Mouse (Mus musculus): ENCODE results near the gene Aph1a. TPM values are rescaled to one million over a fixed set of nuclear protein-coding genes. Genes with fewer than 3 reads are reported as not detected.
"Not testable (repeated sequence)": the region's sequence is repeated elsewhere in the genome, so short reads cannot be mapped to it uniquely, and the experiment has no call there.

Gene Aph1a
- polyA plus RNA-seq (2012), result 129 and 230 TPM in 2 replicates

- TF ChIP-seq GATA1 (IDR thresholded peaks at IDR 0.05; ENCODE audit: low read length), result not testable (repeated sequence)
These were observed at the start of gene Aph1a for GRCm38 (mm10) chr3:95893606-95894316. TSS of gene Aph1a (plus strand) at chr3:95893969.

- no peak for TF ChIP-seq GATA1 (IDR thresholded peaks at IDR 0.05; ENCODE audit: low read length)
These were observed 43.2 kb upstream of the Aph1a start for GRCm38 (mm10) chr3:95850611-95851010.

GRCm38 (mm10) chr3:95851317-95851716, 42.5 kb upstream of the Aph1a start:
- TF ChIP-seq GATA1 (IDR thresholded peaks at IDR 0.05; ENCODE audit: low read length), result no peak

- TF ChIP-seq GATA1 (IDR thresholded peaks at IDR 0.05; ENCODE audit: low read length), result no peak
These were observed 38.2 kb upstream of the Aph1a start, which contains the start of gene Prpf3 for GRCm38 (mm10) chr3:95855502-95856089. TSS of gene Prpf3 (minus strand) at chr3:95855885.

GRCm38 (mm10) chr3:95856115-95856514, 37.7 kb upstream of the Aph1a start:
- no peak for TF ChIP-seq GATA1 (IDR thresholded peaks at IDR 0.05; ENCODE audit: low read length)

- no peak for TF ChIP-seq GATA1 (IDR thresholded peaks at IDR 0.05; ENCODE audit: low read length)
These were observed 33.4 kb upstream of the Aph1a start for GRCm38 (mm10) chr3:95860323-95860722.

- TF ChIP-seq GATA1 (IDR thresholded peaks at IDR 0.05; ENCODE audit: low read length), result no peak
These were observed 32.6 kb upstream of the Aph1a start for GRCm38 (mm10) chr3:95861216-95861615.

- no peak for TF ChIP-seq GATA1 (IDR thresholded peaks at IDR 0.05; ENCODE audit: low read length)
These were observed 32.0 kb upstream of the Aph1a start for GRCm38 (mm10) chr3:95861796-95862195.

- no peak for TF ChIP-seq GATA1 (IDR thresholded peaks at IDR 0.05; ENCODE audit: low read length)
These were observed 30.2 kb upstream of the Aph1a start for GRCm38 (mm10) chr3:95863578-95863977.

GRCm38 (mm10) chr3:95865050-95865449, 28.7 kb upstream of the Aph1a start:
- no peak for TF ChIP-seq GATA1 (IDR thresholded peaks at IDR 0.05; ENCODE audit: low read length)

- no peak for TF ChIP-seq GATA1 (IDR thresholded peaks at IDR 0.05; ENCODE audit: low read length)
These were observed 28.2 kb upstream of the Aph1a start for GRCm38 (mm10) chr3:95865571-95865970.

GRCm38 (mm10) chr3:95866071-95866470, 27.7 kb upstream of the Aph1a start:
- TF ChIP-seq GATA1 (IDR thresholded peaks at IDR 0.05; ENCODE audit: low read length), result no peak

- no peak for TF ChIP-seq GATA1 (IDR thresholded peaks at IDR 0.05; ENCODE audit: low read length)
These were observed 26.4 kb upstream of the Aph1a start for GRCm38 (mm10) chr3:95867408-95867807.

GRCm38 (mm10) chr3:95870976-95871375, 22.8 kb upstream of the Aph1a start:
- no peak for TF ChIP-seq GATA1 (IDR thresholded peaks at IDR 0.05; ENCODE audit: low read length)

- TF ChIP-seq GATA1 (IDR thresholded peaks at IDR 0.05; ENCODE audit: low read length), result no peak
These were observed 22.3 kb upstream of the Aph1a start, which contains the start of gene Mrps21 for GRCm38 (mm10) chr3:95871392-95871867. TSS of gene Mrps21 (minus strand) at chr3:95871519.

- TF ChIP-seq GATA1 (IDR thresholded peaks at IDR 0.05; ENCODE audit: low read length), result no peak
These were observed 21.7 kb upstream of the Aph1a start for GRCm38 (mm10) chr3:95872048-95872447.

- no peak for TF ChIP-seq GATA1 (IDR thresholded peaks at IDR 0.05; ENCODE audit: low read length)
These were observed 14.7 kb upstream of the Aph1a start for GRCm38 (mm10) chr3:95879063-95879462.
